Mouse (Mus musculus): ENCODE measurements at regions not wholly inside any gene's neighbourhood (a gene's known extent, or its start where the extent isn't known, plus 50 kb on each side); places are given as distances from the start of the nearest gene placed in this dataset.

- TF ChIP-seq POLR2A (IDR thresholded peaks at IDR 0.05; ENCODE audit: borderline replicate concordance, insufficient read depth, low read length) (no peak), CTCF (IDR thresholded peaks at IDR 0.05; ENCODE audit: borderline replicate concordance, insufficient read depth, low read depth, low read length) (no peak)
Measured at GRCm38 (mm10) chr10:111077632-111078031, 67.7 kb upstream of the Zdhhc17 start.

All from cerebellum, adult 2 months (tissue).